8 mouse cellular contexts compared by ENCODE assay signal in the genomic region with DNA sequence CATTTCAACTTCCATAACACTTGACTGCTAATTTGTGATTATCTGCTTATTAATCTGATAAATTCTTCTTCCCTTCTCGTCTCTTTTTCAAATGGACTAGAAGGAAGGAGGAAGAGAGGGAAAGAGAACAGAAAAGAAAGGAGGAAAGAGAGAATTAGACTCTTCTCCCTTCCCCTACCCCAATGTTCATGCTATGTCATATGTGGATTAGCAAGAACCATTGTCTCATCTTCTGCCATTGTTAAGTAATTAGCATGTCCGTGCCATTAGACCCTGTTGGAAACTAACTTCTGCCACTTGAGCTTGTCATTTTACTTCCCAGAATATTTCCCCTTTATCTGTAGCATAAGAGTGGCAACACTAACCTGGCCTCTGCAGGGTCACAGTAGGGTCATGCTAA.
DNase-seq lines count a peak whose midpoint lies in the region; ATAC-seq and TF ChIP-seq lines count a peak whose summit lies in the region.

No protein-coding gene starts in this region.

- WGBS in forebrain, postnatal 0 days: 16% methylated on average over 2 of the region's 2 CpGs
- 22% methylated on average over 2 of the region's 2 CpGs for whole genome bisulfite sequencing in forebrain, embryonic 10.5 days
- 25% methylated on average over 2 of the region's 2 CpGs for WGBS in neural tube, embryonic 12.5 days
- 19% methylated on average over 2 of the region's 2 CpGs for WGBS in liver, postnatal 0 days (ENCODE audit: insufficient replicate concordance)

- no peak overlapping the region for H3K27ac ChIP-seq in forebrain, postnatal 0 days (ENCODE audit: low read depth, low read length)
- H3K27ac ChIP-seq in forebrain, embryonic 10.5 days: no peak overlapping the region
- no peak overlapping the region for H3K27ac ChIP-seq in neural tube, embryonic 12.5 days
- peak overlapping the region; percentile 94 for H3K27ac ChIP-seq in liver, postnatal 0 days (ENCODE audit: low read depth)

- no peaks in the 10 kb centered on the region for H3K27me3 ChIP-seq in forebrain, postnatal 0 days (ENCODE audit: insufficient read depth, low read length)
- H3K27me3 ChIP-seq in forebrain, embryonic 10.5 days (ENCODE audit: poor library complexity, severe bottlenecking): no peaks in the 10 kb centered on the region
- H3K27me3 ChIP-seq in neural tube, embryonic 12.5 days (replicated peaks): no peaks in the 10 kb centered on the region
- H3K27me3 ChIP-seq in liver, postnatal 0 days (ENCODE audit: insufficient read depth, low read length): no peaks in the 10 kb centered on the region

- H3K9ac ChIP-seq in forebrain, postnatal 0 days: no peak overlapping the region; the same call in 1 of the 2 replicates
- H3K9ac ChIP-seq in neural tube, embryonic 12.5 days: no peak overlapping the region
- H3K9ac ChIP-seq in liver, postnatal 0 days (replicated peaks): no peak overlapping the region

- no peak for DNase-seq in forebrain, postnatal 0 days
- DNase-seq in forebrain, embryonic 10.5 days (ENCODE audit: extremely low spot score, low spot score): no peak
- DNase-seq in neural tube, embryonic 10.5 days (ENCODE audit: extremely low spot score, low spot score): no peak
- no peak for DNase-seq in liver, postnatal 0 days
- no peak for DNase-seq in thymus, postnatal 0 days (ENCODE audit: low spot score)
- DNase-seq in embryo, embryonic 10 days (ENCODE audit: low spot score): no peak

- no peaks in the 10 kb centered on the region for H3K36me3 ChIP-seq in forebrain, postnatal 0 days (ENCODE audit: insufficient read depth)
- no peaks in the 10 kb centered on the region for H3K36me3 ChIP-seq in forebrain, embryonic 10.5 days (replicated peaks)
- no peaks in the 10 kb centered on the region for H3K36me3 ChIP-seq in neural tube, embryonic 12.5 days
- H3K36me3 ChIP-seq in liver, postnatal 0 days (replicated peaks; ENCODE audit: insufficient read depth, low read length): no peaks in the 10 kb centered on the region

- TF ChIP-seq CTCF in forebrain, postnatal 0 days (IDR thresholded peaks at IDR 0.05; ENCODE audit: low read depth): no peak
- no peak for TF ChIP-seq CTCF in liver, postnatal 0 days (IDR thresholded peaks at IDR 0.05; ENCODE audit: low read depth)

- TF ChIP-seq EP300 in liver, postnatal 0 days (IDR thresholded peaks at IDR 0.05; ENCODE audit: low read depth): no peak

- peak overlapping the region; percentile 32 for H3K4me2 ChIP-seq in forebrain, postnatal 0 days (ENCODE audit: low read depth)
- H3K4me2 ChIP-seq in neural tube, embryonic 12.5 days (replicated peaks): peak overlapping the region; percentile 24; the same call in 1 of the 2 replicates
- peak overlapping the region; percentile 34 for H3K4me2 ChIP-seq in liver, postnatal 0 days (ENCODE audit: low read depth, low read length)

- no peaks in the 10 kb centered on the region for H3K9me3 ChIP-seq in forebrain, postnatal 0 days (ENCODE audit: low read length)
- H3K9me3 ChIP-seq in forebrain, embryonic 10.5 days: no peaks in the 10 kb centered on the region
- H3K9me3 ChIP-seq in neural tube, embryonic 12.5 days: no peaks in the 10 kb centered on the region
- H3K9me3 ChIP-seq in liver, postnatal 0 days (ENCODE audit: low read length): no peaks in the 10 kb centered on the region

- no peak for ATAC-seq in forebrain, postnatal 0 days
- ATAC-seq in neural tube, embryonic 12.5 days (ENCODE audit: low FRiP score, low read depth): 0 out of 2 replicates have a peak, but pooled peaks have one; percentile 7
- ATAC-seq in liver, postnatal 0 days: no peak
- no peak for ATAC-seq in cerebellum, adult (ENCODE audit: insufficient number of reproducible peaks, low FRiP score, low TSS enrichment)

- H3K4me3 ChIP-seq in forebrain, postnatal 0 days (ENCODE audit: low read depth, low read length): no peak overlapping the region
- H3K4me3 ChIP-seq in forebrain, embryonic 10.5 days: no peak overlapping the region
- no peak overlapping the region for H3K4me3 ChIP-seq in neural tube, embryonic 12.5 days
- H3K4me3 ChIP-seq in liver, postnatal 0 days (ENCODE audit: low read depth, low read length): no peak overlapping the region

- no peaks in the 10 kb centered on the region for H3K4me1 ChIP-seq in forebrain, postnatal 0 days (ENCODE audit: insufficient read depth)
- peaks cover 8% of the 10 kb centered on the region for H3K4me1 ChIP-seq in forebrain, embryonic 10.5 days
- H3K4me1 ChIP-seq in neural tube, embryonic 12.5 days: no peaks in the 10 kb centered on the region
- H3K4me1 ChIP-seq in liver, postnatal 0 days (ENCODE audit: insufficient read depth): peaks cover 33% of the 10 kb centered on the region
